Mouse (Mus musculus): Measurements from ENCODE around the gene Olfr153. TPM values are rescaled to one million over a fixed set of nuclear protein-coding genes. Genes with fewer than 3 reads are reported as not detected.

Olfr153 gene
- polyA plus RNA-seq, 1 experiment from 2014 or later = not detected

Other genes starting within 250 kb of the Olfr153 start
- not detected in 2 replicates for gene Olfr1118, start 224.2 kb upstream of the Olfr153 start, polyA plus RNA-seq (2016; fragmentation: Nextera tagmentation; extraction: Ambion mirVana)
- not detected in 2 replicates for gene Olfr1120, start 177.0 kb upstream of the Olfr153 start, polyA plus RNA-seq (2016; fragmentation: Nextera tagmentation; extraction: Ambion mirVana)
- not detected in 2 replicates for gene Olfr1121, start 161.9 kb upstream of the Olfr153 start, polyA plus RNA-seq (2016; fragmentation: Nextera tagmentation; extraction: Ambion mirVana)
- gene Olfr1122, start 145.9 kb upstream of the Olfr153 start, polyA plus RNA-seq (2016; fragmentation: Nextera tagmentation; extraction: Ambion mirVana) = not detected in 2 replicates
- not detected in 2 replicates for gene Olfr1123, start 115.2 kb upstream of the Olfr153 start, polyA plus RNA-seq (2016; fragmentation: Nextera tagmentation; extraction: Ambion mirVana)
- gene Olfr1124, start 101.5 kb upstream of the Olfr153 start, polyA plus RNA-seq (2016; fragmentation: Nextera tagmentation; extraction: Ambion mirVana) = 0.07 TPM in 1 of 2 replicates, not detected in the other
- gene Olfr1126, start 77.8 kb upstream of the Olfr153 start, polyA plus RNA-seq (2016; fragmentation: Nextera tagmentation; extraction: Ambion mirVana) = not detected in 2 replicates
- gene Pramel7, start 34.7 kb upstream of the Olfr153 start, polyA plus RNA-seq (2016; fragmentation: Nextera tagmentation; extraction: Ambion mirVana) = not detected in 2 replicates
- not detected in 2 replicates for gene Pramel6, start 25.2 kb upstream of the Olfr153 start, polyA plus RNA-seq (2016; fragmentation: Nextera tagmentation; extraction: Ambion mirVana)
- not detected in 2 replicates for gene Olfr1128, start 13.7 kb downstream of the Olfr153 start, polyA plus RNA-seq (2016; fragmentation: Nextera tagmentation; extraction: Ambion mirVana)
- not detected in 2 replicates for gene Olfr1129, start 42.1 kb downstream of the Olfr153 start, polyA plus RNA-seq (2016; fragmentation: Nextera tagmentation; extraction: Ambion mirVana)
- gene Olfr1130, start 74.4 kb downstream of the Olfr153 start, polyA plus RNA-seq (2016; fragmentation: Nextera tagmentation; extraction: Ambion mirVana) = not detected in 2 replicates
- gene Olfr1131, start 95.3 kb downstream of the Olfr153 start, polyA plus RNA-seq (2016; fragmentation: Nextera tagmentation; extraction: Ambion mirVana) = not detected in 2 replicates
- gene Olfr1132, start 105.7 kb downstream of the Olfr153 start, polyA plus RNA-seq (2016; fragmentation: Nextera tagmentation; extraction: Ambion mirVana) = not detected in 2 replicates
- not detected in 2 replicates for gene Olfr1133, start 115.6 kb downstream of the Olfr153 start, polyA plus RNA-seq (2016; fragmentation: Nextera tagmentation; extraction: Ambion mirVana)
- not detected in 2 replicates for gene Olfr1134, start 126.7 kb downstream of the Olfr153 start, polyA plus RNA-seq (2016; fragmentation: Nextera tagmentation; extraction: Ambion mirVana)
- not detected in 2 replicates for gene Olfr1135, start 141.9 kb downstream of the Olfr153 start, polyA plus RNA-seq (2016; fragmentation: Nextera tagmentation; extraction: Ambion mirVana)
- not detected in 2 replicates for gene Olfr1136, start 162.2 kb downstream of the Olfr153 start, polyA plus RNA-seq (2016; fragmentation: Nextera tagmentation; extraction: Ambion mirVana)
- not detected in 2 replicates for gene Olfr1137, start 181.4 kb downstream of the Olfr153 start, polyA plus RNA-seq (2016; fragmentation: Nextera tagmentation; extraction: Ambion mirVana)
- gene Olfr1138, start 208.2 kb downstream of the Olfr153 start, polyA plus RNA-seq (2016; fragmentation: Nextera tagmentation; extraction: Ambion mirVana) = not detected in 2 replicates
- not detected in 2 replicates for gene Olfr1140, start 212.0 kb downstream of the Olfr153 start, polyA plus RNA-seq (2016; fragmentation: Nextera tagmentation; extraction: Ambion mirVana)
- gene Olfr1141, start 222.2 kb downstream of the Olfr153 start, polyA plus RNA-seq (2016; fragmentation: Nextera tagmentation; extraction: Ambion mirVana) = not detected in 2 replicates
- not detected in 2 replicates for gene Olfr152, start 247.7 kb downstream of the Olfr153 start, polyA plus RNA-seq (2016; fragmentation: Nextera tagmentation; extraction: Ambion mirVana)

Measured in forebrain, embryonic 10.5 days (tissue).